Mouse (Mus musculus) embryonic facial prominence, embryonic 10.5 days (tissue): ENCODE measurements around the gene Ror1. TPM values are rescaled to one million over a fixed set of nuclear protein-coding genes. Genes with fewer than 3 reads are reported as not detected.

ENCODE experiments used
- DNase-seq: peaks from one replicate; pipeline ENCODE4 v3.0.0-alpha.2; 2017; ENCODE audit warnings: low spot score
- H3K27ac ChIP-seq: fragments of 300-500 bp; sonication (generic); replicated peaks from 2 replicates; pipeline ENCODE4 v1.5.1; 2016; ENCODE audit warnings: mild to moderate bottlenecking
- H3K27me3 ChIP-seq: fragments of 300-500 bp; sonication (generic); replicated peaks from 2 replicates; pipeline ENCODE4 v1.6.1; 2016; ENCODE audit warnings: low read depth, mild to moderate bottlenecking; ENCODE audit not compliant: poor library complexity, severe bottlenecking
- H3K36me3 ChIP-seq: fragments of 300-500 bp; sonication (generic); replicated peaks from 2 replicates; pipeline ENCODE4 v1.6.1; 2016; ENCODE audit warnings: mild to moderate bottlenecking, moderate library complexity
- H3K4me1 ChIP-seq: fragments of 300-500 bp; sonication (generic); 2 replicates; pipeline ENCODE4 v1.6.1; 2016
- H3K4me3 ChIP-seq: fragments of 300-500 bp; sonication (generic); 2 replicates; pipeline ENCODE4 v1.5.1; 2016; ENCODE audit warnings: mild to moderate bottlenecking, moderate library complexity
- H3K9me3 ChIP-seq: fragments of 300-500 bp; sonication (generic); 2 replicates; pipeline ENCODE4 v1.6.1; 2016; ENCODE audit warnings: mild to moderate bottlenecking
- WGBS: fragments of 180-500 bp; shearing (Covaris S2); methylation state at CpG from one replicate; pipeline ENCODE4 v1.1.7; 2016; 5-methylcytosine and 5-hydroxymethylcytosine counted together
- polyA plus RNA-seq: library from polyadenylated mRNA; unstranded; fragments of >200 nt; fragmentation: Nextera tagmentation; extraction: Ambion mirVana; gene quantifications from 2 replicates; pipeline ENCODE4 v1.2.1, GENCODE M21; 2016

Ror1 gene
- polyA plus RNA-seq, 1 experiment from 2014 or later = 12.0 TPM

DNA sequence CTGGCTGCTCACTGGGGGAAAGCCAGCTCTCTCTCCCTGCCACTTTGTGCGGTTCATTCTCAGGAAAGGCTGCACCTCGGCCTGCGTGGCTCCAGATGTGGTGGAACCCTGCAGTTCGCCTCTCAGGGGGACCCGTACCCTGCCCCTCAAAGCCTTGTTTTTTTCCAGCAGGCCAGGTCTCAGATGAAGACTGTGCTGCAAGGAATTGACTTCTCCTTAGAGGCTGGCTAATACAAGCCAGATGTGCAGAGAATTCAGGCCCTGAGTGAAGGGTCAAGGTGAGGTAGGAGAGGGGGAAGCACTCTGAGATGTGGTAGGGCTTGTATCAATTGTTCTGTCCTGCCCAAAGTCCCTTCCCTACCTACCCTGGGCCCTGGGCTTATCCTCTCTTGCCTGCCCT lies 108.1 kb downstream of the Ror1 start:
- Histone ChIP-seq H3K36me3 (no peaks in the 10 kb centered on the region), H3K9me3 (no peaks in the 10 kb centered on the region), H3K4me1 (peaks cover 66% of the 10 kb centered on the region), H3K27ac (peak overlapping the region; percentile 71), H3K27me3 (no peaks in the 10 kb centered on the region), H3K4me3 (no peak overlapping the region)
- peak; percentile 71 for DNase-seq
- WGBS = 39% methylated on average over 5 of the region's 5 CpGs

DNA sequence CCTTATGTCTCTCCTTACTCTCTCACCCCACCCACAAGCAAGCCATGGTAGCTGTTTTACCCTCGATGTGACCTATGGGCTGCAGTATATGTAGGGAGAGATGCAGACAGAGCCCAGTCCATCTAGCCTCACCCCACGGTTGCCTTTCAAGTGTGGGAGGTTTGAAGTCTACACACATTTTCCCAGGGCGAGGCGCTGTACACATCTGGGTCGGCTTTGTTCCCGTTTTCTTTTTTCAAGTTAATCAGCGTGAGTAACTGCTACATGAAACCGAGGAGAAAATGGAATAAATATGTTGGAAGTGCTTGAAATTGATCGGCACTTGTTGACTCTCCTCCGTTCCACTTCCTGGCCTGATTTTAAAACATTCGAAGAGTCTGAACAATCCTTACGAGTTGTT lies 108.8 kb downstream of the Ror1 start:
- DNase-seq = peak; percentile 63
- H3K9me3 ChIP-seq = no peaks in the 10 kb centered on the region
- peaks cover 66% of the 10 kb centered on the region for H3K4me1 ChIP-seq
- no peaks in the 10 kb centered on the region for H3K36me3 ChIP-seq
- no peak overlapping the region for H3K4me3 ChIP-seq
- peak overlapping the region; percentile 71 for H3K27ac ChIP-seq
- no peaks in the 10 kb centered on the region for H3K27me3 ChIP-seq
- 48% methylated on average over 12 of the region's 12 CpGs for WGBS

DNA sequence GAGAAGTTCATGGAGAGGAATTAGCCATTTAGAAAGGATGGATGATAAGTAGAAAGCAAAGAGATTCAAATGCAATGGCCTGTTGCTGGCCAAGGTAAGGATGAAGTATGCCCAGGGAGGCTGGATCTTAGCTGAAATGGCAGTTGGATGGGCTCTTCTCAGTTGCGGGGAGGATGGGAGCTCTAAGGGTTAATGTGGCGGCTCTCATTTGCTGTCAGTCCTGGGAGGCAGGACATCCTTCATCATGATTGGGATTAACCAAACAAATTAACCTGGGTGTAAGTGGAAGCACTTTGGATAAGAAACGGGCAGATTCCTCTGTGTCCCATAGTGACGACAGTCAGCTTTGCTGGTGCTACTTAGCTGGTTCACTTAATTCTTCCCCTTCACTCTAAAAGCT lies 112.5 kb downstream of the Ror1 start:
- Histone ChIP-seq H3K4me3 (no peak overlapping the region), H3K36me3 (no peaks in the 10 kb centered on the region), H3K27me3 (no peaks in the 10 kb centered on the region; the same call in 1 of the 2 replicates), H3K9me3 (no peaks in the 10 kb centered on the region), H3K4me1 (peaks cover 52% of the 10 kb centered on the region), H3K27ac (no peak overlapping the region)
- DNase-seq = no peak
- WGBS = 48% methylated on average over 4 of the region's 4 CpGs

DNA sequence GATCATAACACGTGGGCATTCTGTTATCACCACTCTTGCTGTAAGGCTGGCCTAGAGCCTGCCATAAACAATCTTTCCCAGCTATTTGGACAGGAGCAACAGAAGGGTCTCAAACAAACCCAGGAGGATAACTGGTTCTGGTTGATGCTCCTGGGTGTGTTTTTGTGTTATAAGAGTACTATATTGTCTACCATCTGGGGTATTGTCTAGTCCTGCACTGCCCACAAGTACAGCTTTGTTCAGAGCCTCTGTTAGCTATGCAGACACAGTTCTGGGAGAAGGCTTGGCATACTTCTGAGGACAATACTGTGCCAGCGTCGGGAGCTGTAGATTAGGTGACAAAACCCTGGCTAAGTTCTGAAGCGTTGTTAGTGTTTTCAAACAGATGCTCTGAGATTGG lies 113.5 kb downstream of the Ror1 start:
- Histone ChIP-seq H3K36me3 (no peaks in the 10 kb centered on the region), H3K9me3 (no peaks in the 10 kb centered on the region), H3K27me3 (no peaks in the 10 kb centered on the region; the same call in 1 of the 2 replicates), H3K4me3 (no peak overlapping the region), H3K4me1 (peaks cover 46% of the 10 kb centered on the region), H3K27ac (0 out of 2 replicates have a peak overlapping the region, but pooled peaks have one; percentile 15)
- WGBS = 80% methylated on average over 4 of the region's 4 CpGs
- DNase-seq = no peak

DNA sequence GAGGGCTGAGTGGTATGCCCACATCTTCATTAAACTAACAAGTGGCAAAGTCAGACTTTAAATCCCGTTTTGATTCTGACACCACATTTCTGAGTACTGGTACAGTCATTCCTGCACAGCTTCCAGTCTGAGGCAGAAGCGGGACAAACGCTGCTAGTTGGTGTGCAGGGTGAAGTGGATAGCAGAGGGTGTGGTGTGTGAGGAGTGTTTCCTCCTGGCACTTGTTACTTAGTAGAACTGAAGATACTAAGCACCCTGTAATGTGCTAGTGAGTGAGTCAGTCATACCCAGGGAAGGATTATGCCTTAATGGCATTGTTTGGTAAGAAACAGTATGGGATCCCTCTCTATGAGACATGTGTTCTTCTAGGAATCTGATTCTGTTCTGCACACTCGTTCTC lies 115.7 kb downstream of the Ror1 start:
- 81% methylated on average over 4 of the region's 4 CpGs for WGBS
- H3K27ac ChIP-seq = no peak overlapping the region
- H3K9me3 ChIP-seq = no peaks in the 10 kb centered on the region
- DNase-seq = no peak
- H3K27me3 ChIP-seq = no peaks in the 10 kb centered on the region; the same call in 1 of the 2 replicates
- peaks cover 46% of the 10 kb centered on the region for H3K4me1 ChIP-seq
- no peak overlapping the region for H3K4me3 ChIP-seq
- no peaks in the 10 kb centered on the region for H3K36me3 ChIP-seq

DNA sequence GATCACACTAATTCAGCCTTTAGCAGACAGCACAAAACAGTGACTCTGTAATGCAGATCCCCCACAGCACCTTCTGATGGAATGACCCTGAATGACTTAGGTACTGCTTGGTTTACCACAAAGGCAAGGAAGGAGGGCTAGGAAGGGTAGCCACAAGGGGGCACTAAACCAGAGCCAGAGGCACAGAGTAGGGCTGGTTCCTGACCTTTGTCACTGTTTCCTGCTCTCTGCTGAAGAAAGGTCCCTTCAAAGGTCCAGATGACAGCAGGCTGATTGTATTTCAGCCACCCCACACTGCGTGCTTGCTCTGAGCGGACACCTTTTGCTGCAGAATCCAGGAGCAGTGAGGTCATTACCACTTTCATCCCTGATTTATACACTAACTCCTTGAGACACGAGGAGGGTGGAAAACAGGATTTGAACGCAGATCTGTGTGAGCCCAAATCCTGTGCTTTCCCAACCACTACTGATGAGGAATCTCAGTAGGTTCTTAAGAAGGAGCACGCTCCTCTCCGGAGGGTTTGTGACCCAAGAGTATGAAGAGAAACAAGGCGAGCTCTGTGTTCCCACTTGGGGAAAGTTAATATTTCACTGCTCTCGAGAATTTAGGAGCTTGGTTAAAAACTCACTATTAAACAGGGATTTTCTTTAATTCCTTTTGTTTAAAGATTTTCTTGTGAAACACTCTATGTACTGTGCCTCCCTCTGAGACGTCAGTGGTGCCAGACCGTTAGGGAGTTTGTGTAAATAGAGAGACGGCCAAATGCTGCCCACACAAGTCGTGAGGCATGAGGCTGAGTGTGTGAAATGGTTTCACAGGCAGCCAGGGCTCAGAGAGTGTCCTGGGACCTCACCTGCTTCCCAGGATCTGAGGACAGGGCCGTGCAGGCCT lies 119.0 kb downstream of the Ror1 start:
- H3K27ac ChIP-seq = peak overlapping the region; percentile 48
- H3K9me3 ChIP-seq = no peaks in the 10 kb centered on the region
- WGBS = 51% methylated on average over 13 of the region's 13 CpGs

DNA sequence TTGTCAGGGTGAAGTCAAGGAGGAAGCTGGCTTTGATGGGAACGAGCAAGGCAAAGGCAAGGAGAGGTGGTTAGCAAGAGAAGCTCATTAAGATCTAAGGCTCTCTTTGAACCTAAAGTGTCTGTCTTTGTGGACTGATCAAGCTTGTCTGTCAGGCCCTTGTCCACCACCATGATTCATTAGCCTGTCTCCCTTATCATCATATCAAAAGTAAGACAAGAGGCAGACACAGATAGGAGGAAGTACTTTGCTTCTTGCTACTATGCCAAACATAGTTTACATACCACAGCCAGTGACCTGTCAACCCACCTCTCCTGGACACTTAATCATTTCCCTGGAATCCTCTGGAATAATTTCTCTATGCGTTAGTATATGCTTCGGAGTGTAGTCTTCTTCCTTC lies 121.0 kb downstream of the Ror1 start:
- peaks cover 58% of the 10 kb centered on the region for H3K4me1 ChIP-seq
- WGBS = 68% methylated on average over 3 of the region's 3 CpGs
- no peaks in the 10 kb centered on the region for H3K36me3 ChIP-seq
- no peak overlapping the region for H3K27ac ChIP-seq
- 0 out of 2 replicates have a peak, but pooled peaks cover 7% of the 10 kb centered on the region for H3K27me3 ChIP-seq
- no peak for DNase-seq
- H3K9me3 ChIP-seq = no peaks in the 10 kb centered on the region
- no peak overlapping the region for H3K4me3 ChIP-seq

More for the DNA sequence above, 119.0 kb downstream of the Ror1 start:
- H3K36me3 ChIP-seq = no peaks in the 10 kb centered on the region
- DNase-seq = peak; percentile 63
- H3K27me3 ChIP-seq = no peaks in the 10 kb centered on the region; the same call in 1 of the 2 replicates
- H3K4me1 ChIP-seq = peaks cover 61% of the 10 kb centered on the region
- H3K4me3 ChIP-seq = no peak overlapping the region

DNA sequence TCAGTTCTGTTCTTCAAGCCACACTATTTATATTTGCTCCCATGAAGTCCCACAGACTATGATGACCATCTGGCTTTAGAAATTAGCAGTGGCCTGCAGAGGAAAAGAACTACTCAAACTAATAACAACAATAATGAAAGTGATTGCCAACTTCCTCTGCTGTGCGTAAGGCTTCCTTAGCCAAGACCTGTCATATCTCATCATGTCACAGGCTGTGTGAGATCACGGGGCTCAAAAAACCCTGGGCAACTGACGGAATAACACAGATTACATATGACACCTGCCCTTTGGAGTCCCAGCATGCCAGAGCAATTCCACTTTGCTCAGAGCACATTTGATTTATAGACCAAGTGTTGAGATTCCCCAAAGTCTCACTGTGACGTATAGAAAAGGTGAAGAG lies 123.4 kb downstream of the Ror1 start:
- H3K4me1 ChIP-seq = peaks cover 69% of the 10 kb centered on the region
- no peak overlapping the region for H3K4me3 ChIP-seq
- no peaks in the 10 kb centered on the region for H3K36me3 ChIP-seq
- peak; percentile 53 for DNase-seq
- WGBS = 56% methylated on average over 4 of the region's 4 CpGs
- H3K27me3 ChIP-seq = peaks cover 7% of the 10 kb centered on the region; the same call in 1 of the 2 replicates
- no peaks in the 10 kb centered on the region for H3K9me3 ChIP-seq
- peak overlapping the region; percentile 7; the same call in 1 of the 2 replicates for H3K27ac ChIP-seq

DNA sequence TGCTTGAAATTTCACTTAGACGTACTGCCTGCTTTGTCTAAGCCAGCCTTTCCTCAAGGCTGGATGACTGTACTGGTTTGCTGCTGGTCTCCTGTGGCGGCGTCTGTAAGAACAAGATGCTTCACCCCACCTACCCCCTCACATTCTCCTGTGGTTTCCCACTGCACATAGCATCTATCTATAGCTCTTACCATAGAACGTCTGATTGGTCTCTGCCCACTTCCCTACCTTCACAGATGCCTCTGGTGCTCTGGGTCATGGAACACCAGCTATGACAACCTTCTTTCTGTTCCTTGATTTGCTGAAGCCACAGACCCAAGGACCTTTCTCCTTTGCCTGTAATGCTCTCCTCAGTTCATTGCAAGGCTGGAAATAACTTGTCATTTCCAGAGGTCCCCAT lies 124.0 kb downstream of the Ror1 start:
- WGBS = 78% methylated on average over 4 of the region's 4 CpGs
- no peak for DNase-seq
- H3K27me3 ChIP-seq = peaks cover 7% of the 10 kb centered on the region; the same call in 1 of the 2 replicates
- H3K27ac ChIP-seq = peak overlapping the region; percentile 40
- no peak overlapping the region for H3K4me3 ChIP-seq
- H3K9me3 ChIP-seq = no peaks in the 10 kb centered on the region
- H3K4me1 ChIP-seq = peaks cover 67% of the 10 kb centered on the region
- no peaks in the 10 kb centered on the region for H3K36me3 ChIP-seq

DNA sequence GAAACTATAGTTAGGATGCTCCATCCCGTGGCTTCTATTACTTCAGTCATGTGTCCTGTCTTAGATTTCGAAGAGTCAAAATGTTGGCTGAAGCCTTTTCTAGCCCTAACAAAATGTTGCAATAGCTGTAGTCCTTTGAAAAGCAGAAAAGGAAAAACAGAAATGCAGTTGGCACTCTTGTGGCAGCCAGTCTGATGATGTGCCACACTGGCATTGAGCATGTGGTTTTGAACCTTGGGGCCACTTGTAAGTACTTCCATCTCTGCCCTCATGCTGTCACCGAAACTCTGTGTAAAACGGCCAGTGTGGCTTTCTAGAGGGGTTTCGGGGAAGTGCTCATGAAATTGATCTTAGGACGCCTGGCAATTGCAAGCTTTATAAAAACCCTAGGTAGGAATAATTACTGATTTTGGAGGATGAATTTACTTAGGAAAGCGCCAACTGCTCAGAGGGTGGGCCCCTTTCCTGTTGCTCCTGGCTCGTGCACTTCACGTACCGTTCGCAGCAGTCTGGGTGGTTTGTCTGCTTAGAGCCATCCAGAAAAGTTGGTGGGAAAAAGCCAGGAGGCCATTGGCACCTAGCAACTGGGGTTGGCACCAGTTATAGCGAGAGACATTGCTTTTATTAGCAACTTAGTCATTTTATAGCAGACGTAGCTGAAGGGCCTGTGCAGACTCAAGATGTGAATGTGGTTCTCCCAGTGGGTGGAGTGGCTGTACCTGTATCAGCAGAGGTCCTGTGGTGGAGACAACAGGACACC lies 126.6 kb downstream of the Ror1 start:
- peaks cover 61% of the 10 kb centered on the region for H3K4me1 ChIP-seq
- no peak overlapping the region for H3K4me3 ChIP-seq
- H3K27ac ChIP-seq = peak overlapping the region; percentile 58; the same call in 1 of the 2 replicates
- H3K9me3 ChIP-seq = no peaks in the 10 kb centered on the region
- no peaks in the 10 kb centered on the region for H3K36me3 ChIP-seq
- H3K27me3 ChIP-seq = peaks cover 7% of the 10 kb centered on the region; the same call in 1 of the 2 replicates
- 75% methylated on average over 13 of the region's 13 CpGs for whole genome bisulfite sequencing
- DNase-seq = no peak

DNA sequence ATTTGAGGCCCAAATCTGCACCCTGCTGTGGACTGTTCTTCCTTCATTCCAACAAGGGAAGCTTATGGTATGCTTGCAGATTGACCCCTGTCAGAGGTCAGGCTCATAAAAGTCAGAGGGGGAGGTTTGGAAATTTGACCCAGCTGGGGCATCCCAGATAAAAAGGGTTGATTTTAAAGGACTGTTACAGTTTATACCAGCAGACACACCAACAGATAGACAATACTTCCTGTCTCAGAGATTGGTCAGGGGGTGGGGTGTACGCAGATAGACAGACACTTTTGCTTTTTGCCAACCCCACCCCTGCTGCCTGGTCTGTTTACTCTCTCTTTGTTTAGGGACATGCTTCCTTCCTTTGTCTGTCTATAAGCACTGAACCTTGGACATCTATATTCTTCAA lies 127.9 kb downstream of the Ror1 start:
- 11% methylated on average over 1 of the region's 1 CpGs for WGBS
- Histone ChIP-seq H3K36me3 (no peaks in the 10 kb centered on the region), H3K4me1 (peaks cover 57% of the 10 kb centered on the region), H3K4me3 (no peak overlapping the region), H3K27ac (peak overlapping the region; percentile 76), H3K9me3 (no peaks in the 10 kb centered on the region), H3K27me3 (peaks cover 7% of the 10 kb centered on the region; the same call in 1 of the 2 replicates)
- peak; percentile 58 for DNase-seq

DNA sequence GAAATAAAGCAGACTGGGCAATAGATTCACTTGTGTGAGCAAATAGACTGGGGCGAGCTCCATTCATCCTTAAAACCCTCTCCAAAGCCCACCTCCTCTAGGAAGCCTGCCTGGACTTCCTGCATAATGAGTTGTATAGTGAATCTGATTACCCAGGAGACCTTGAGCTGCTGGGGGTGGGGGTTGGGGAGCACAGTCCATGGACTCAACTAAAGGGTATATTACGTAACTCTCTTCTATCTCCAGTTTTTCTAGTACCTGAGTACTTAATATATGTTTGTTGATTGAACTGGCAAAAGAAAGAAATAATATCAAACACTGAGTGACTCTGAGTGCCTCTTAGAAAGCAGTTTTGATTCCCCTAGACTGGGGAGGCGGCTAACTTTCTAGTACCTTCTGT lies 128.4 kb downstream of the Ror1 start:
- Histone ChIP-seq H3K27me3 (peaks cover 7% of the 10 kb centered on the region; the same call in 1 of the 2 replicates), H3K27ac (peak overlapping the region; percentile 76), H3K9me3 (no peaks in the 10 kb centered on the region), H3K4me1 (peaks cover 53% of the 10 kb centered on the region), H3K36me3 (no peaks in the 10 kb centered on the region), H3K4me3 (no peak overlapping the region)
- WGBS = 69% methylated on average over 3 of the region's 3 CpGs
- DNase-seq = no peak
